Mouse (Mus musculus) brain, embryonic 14.5 days (tissue): ENCODE measurements around the gene Itga2b.

Experiments
- CTCF ChIP-seq: fragments of 200-500 bp; IDR thresholded peaks from 2 replicates; pipeline ENCODE4 v1.5.1; 2012; ENCODE audit warnings: inconsistent platforms, mild to moderate bottlenecking, moderate library complexity, borderline replicate concordance; ENCODE audit not compliant: insufficient read depth, insufficient read length; ENCODE audit errors: extremely low read depth
- POLR2A ChIP-seq: fragments of 200-500 bp; IDR thresholded peaks from 2 replicates; pipeline ENCODE4 v1.6.1; 2012; ENCODE audit warnings: mild to moderate bottlenecking, inconsistent platforms, borderline replicate concordance; ENCODE audit not compliant: poor library complexity, insufficient read depth, insufficient read length, severe bottlenecking; ENCODE audit errors: extremely low read depth

GRCm38 (mm10) chr11:102445264-102445890 lies 24.5 kb downstream of the Itga2b start:
- no peak for TF ChIP-seq CTCF
- TF ChIP-seq POLR2A = no peak
